Mouse (Mus musculus) NIH3T3 (cell line): ENCODE data around the gene Pax2.
"Not testable (repeated sequence)": the region's sequence is repeated elsewhere in the genome, so short reads cannot be mapped to it uniquely, and the experiment has no call there.

Source experiments
- DNase-seq: peaks from one replicate; pipeline ENCODE4 v3.0.0-alpha.2; 2012; ENCODE audit warnings: low read depth

The Pax2 gene

DNA sequence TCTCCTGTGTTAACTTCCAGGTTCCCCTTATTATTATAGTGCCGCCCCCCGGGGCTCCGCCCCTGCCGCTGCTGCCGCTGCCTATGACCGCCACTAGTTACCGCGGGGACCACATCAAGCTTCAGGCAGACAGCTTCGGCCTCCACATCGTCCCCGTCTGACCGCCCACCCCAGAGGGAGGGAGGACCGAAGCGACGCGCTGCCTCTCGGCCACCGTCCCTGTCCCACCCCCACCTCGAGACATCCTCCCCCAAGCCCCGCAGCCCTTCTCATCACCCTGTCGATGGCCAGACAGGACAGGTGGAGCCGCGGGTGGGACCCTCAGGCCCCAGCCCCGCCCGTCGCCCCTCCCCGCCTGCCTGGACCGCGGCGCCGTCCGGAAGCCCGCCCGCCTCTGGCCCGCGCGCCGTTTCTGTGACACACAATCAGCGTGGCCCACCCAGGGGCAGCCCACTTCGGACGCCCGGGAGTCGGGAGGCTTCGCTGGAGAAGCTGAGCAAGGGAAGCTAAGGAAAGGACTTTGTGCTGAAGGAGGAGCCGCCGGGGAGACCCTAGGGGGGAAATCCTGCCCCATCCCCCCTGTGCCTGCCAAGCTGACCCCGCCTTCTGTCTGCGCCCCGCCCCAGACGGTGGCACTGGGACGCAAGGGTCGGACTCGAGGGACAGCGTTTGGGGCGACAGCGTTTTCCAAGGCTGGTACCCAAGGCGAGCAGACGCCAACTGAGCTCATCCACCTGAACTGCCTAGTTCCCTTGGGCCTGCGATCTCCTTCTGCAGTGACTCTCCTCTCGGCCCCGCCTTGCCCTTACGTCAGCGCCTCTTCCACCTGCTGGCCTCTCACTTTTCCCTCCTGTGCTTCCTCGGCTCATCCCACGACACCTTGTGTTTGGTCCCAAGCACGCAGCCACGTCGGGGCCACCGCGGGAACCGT is 80.4 kb downstream of the Pax2 start:
- no peak for DNase-seq

GRCm38 (mm10) chr19:44837426-44838205 is 81.8 kb downstream of the Pax2 start:
- peak; percentile 17 for DNase-seq

DNA sequence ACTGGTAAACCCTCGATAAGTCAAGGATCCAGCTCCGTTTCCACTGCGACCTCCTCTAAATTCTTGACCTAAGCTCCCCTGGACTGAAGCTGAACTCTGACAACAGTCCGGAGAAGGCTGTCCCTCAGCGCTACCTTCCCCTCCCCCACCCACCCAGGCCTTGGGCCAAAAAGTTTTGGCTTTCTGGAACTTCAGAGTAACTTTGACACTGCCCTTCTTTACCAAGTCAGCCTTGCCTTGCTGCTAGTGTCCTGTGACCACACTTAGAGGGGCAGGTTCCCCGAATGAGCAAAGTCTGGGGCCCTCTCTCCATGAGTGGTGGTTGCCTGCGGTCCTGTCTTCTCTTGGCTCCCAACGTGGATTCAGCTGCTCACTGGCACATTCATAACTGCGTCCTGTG is 82.5 kb downstream of the Pax2 start:
- DNase-seq = no peak

DNA sequence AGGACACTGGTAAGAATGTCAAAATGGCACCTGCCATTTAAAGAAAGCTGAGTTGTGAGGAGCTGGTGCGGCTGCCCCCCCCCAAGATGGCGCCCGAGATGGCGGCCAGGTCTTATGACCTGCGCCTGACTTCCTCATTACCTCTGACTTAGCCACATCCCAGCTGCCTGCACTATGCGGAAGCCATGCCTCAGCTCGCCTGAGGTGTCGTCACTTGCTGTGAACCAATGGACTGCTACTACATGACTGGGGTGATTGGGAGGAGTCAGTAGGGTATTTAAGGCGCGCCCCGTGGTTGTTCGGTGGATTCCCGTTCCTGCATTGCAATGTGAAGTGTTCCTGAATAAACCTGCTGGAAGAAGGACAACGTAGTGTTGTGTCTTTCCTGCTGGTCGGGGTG is 86.8 kb downstream of the Pax2 start:
- DNase-seq = not testable (repeated sequence)

DNA sequence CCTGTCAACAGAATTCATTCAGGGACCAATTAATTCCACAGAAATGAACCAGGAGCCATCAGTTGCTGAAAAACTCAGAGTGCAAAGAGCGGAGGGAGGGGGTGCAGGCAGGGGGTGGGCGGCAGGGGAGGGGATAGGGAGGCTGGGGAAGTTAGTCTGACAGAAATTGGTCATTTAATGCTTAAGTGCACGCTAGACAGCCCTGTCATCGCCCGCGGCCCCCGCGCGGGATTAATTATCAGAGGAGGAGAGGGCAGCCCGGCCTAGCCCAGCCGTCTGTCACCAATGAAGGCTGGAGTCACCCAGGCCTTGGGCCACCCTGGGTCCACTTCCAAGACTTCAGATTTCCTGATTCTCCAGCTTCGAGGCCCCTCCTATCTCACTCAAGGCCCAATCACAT is 93.6 kb downstream of the Pax2 start:
- DNase-seq = no peak

DNA sequence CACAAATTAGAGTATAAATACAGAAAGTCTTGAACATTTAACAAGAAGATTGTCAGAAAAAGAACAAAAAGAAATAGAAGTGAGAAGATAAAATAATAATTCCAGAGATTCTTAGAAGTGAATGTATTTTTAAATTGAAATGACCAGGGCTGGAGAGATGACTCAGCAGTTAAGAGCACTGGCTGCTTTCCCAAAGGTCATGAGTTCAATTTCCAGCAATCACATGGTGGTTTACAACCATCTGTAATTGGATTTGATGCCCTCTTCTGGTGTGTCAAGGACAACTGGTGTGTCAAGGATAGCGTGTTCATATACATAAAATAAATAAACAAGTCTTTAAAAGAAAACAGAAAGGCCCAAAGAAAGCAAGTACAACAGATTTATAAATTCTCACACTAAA is 102.8 kb downstream of the Pax2 start:
- peak; percentile 54 for DNase-seq

- no peak for DNase-seq
These were observed 112.9 kb downstream of the Pax2 start for GRCm38 (mm10) chr19:44868766-44869165.

DNA sequence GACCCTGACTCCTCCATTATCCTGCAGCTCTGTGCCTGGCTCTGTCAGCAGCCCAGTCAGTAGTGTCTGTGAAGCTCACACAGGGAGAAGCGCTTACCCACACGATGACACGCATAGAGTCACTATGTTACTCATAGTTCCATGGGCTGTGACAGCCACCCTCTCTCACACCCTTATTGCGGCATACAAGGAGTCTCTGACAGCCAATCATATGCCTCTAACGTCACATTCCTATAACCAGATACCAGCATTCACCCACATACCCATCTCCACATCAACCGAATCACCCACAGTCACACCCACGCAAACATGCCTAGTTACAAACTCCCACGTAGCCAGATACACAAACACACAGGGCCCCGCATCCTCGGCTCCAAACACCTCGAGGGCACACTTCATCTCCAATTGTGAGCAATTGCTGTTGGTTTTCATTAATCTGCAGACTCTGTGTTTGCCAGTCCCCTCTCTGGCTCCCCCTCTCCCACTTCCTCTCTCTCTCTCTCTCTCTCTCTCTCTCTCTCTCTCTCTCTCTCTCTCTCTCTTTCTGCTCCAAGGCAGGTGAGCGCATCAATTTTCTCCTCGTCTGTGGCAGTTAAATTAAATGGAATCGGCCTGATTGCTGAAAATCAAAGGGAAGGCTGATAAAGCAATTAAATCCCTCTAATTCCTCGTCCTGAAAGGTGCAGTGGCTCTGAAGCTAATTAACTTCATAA is 118.5 kb downstream of the Pax2 start:
- no peak for DNase-seq

DNA sequence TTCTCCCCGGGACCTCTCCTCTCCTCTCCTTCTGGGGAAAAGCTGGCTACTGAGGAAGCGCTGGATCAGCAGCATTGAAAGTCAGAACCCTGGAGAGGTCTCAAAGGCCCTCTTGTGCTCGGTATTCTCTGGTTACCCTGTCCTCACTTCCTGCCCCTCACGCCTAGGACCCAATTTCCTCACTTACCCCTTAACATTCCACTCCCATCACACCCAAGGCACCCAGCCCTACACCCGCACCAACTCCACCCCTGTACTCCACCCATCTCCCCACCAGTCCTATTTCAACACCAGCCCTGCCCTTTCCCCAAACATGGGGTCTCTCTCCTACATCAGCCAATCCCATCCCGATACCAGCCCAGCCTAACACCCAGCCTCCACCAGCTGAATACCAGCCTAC is 119.1 kb downstream of the Pax2 start:
- peak; percentile 19 for DNase-seq

DNA sequence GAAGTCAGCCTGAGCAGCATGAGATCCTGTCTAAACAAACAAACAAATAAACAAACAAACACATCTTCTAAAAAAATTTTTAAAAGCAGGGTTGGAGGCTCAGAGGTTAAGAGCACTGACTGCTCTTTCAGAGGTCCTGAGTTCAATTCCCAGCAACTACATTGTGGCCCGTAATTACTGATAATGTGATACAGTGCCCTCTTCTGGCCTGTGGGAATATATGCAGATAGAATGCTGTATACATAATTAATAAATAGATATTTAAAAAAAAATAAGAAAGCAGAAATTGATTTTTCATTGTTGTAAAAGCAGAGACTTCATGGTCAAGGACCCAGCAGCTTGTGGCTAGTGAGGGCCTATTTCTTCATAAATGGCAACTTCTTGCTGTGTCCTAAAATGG is 119.9 kb downstream of the Pax2 start:
- no peak for DNase-seq

GRCm38 (mm10) chr19:44876529-44876928 is 120.7 kb downstream of the Pax2 start:
- DNase-seq = no peak

- no peak for DNase-seq
These were observed 126.7 kb downstream of the Pax2 start for GRCm38 (mm10) chr19:44882552-44883024.

DNA sequence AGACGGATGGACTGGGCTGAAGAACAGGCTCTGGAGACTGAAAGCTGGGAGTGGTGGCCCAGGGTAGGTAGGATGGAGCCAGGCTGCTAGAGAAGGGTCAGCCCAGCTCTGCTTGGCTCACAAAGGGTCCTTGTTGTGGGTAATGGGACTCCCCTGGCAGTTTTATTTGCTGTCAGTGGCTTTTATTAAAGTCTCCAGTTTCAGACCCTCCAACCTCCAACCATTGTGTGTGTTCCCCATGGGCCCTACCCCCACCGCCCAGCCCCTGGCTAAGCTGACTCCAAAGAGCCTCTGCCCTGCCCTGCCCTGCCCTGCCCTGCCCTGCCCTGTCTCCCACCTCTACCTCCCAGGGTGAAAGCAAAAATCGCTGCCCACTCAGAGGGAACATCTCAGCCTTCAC is 128.5 kb downstream of the Pax2 start:
- no peak for DNase-seq

DNA sequence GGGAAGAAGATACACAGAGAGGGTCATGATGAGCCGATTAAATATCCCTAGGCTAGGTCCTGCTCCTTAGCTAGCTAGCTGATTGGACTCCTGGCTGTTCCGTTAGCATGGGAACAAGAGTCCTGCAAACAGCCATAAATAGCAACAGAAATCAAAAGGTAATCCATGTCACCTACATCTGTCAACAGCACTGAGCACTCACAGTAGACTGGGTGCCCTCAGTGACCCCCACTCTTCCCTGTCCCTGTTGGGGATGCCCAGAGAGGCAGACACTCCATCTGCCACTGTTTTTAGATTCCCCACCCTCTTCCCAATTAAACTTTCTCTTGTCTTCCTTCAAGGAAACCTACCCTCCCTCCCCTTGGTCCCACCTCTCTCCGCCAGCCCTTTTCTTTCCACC is 130.6 kb downstream of the Pax2 start:
- no peak for DNase-seq
